Mouse (Mus musculus): ENCODE measurements around the gene Ercc4.
A peak's percentile ranks its signal among the peaks of the same experiment; 100 is the strongest.

The Ercc4 gene

DNA sequence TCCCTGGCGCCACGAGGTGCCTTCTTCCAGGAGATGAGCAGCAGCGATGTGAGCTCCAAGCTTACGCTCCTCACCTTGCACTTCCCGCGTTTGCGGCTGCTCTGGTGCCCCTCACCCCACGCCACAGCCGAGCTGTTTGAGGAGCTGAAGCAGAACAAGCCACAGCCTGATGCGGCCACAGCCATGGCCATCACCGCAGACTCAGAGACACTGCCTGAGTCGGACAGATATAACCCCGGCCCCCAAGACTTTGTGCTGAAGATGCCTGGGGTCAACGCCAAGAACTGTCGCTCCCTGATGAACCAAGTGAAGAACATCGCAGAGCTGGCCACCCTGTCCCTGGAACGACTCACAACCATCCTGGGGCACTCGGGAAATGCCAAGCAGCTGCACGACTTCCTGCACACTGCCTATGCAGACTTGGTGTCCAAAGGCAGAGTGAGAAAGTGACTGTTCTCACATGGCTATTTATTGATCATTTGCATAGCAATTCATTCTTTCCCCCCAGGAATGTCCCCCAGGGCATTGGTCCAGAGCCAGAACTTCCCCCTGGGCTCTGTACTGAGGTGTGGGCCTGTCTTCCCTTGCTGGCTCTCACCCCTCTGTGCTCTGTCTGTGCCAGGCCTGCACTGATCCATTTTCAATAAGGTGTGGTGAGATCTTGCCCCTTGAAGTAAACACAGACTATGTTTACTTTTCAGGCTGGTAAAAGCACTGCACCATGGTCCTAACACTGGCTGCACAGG lies 38.5 kb downstream of the Ercc4 start:
- DNase-seq (ENCODE audit: low read depth, low spot score) = no peak

- DNase-seq (ENCODE audit: low read depth, low spot score) = no peak
Observed at GRCm38 (mm10) chr16:13149950-13150349, 40.5 kb downstream of the Ercc4 start.

DNA sequence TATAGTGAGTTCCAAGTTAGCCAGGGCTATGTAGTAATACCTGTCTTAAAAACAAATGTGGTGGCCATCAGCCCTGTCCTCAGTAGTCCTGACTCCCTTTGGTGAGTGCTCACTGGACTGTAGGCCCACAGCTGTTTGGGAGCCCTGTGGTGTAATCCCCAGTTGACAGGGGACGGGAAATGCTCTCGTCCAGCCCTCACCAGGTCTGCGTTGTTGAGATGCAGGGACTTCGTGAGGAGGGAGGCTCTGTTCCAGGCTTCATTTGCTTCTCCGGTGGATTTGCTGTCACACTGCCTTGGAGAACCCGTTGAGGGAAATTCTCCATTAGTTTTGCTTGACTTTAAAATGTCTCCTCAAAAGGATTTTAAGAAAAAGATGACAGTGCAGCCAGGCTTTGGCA lies 41.3 kb downstream of the Ercc4 start:
- DNase-seq (ENCODE audit: low read depth, low spot score) = no peak

GRCm38 (mm10) chr16:13152475-13152874 lies 43.0 kb downstream of the Ercc4 start:
- no peak for DNase-seq (ENCODE audit: low read depth, low spot score)

DNA sequence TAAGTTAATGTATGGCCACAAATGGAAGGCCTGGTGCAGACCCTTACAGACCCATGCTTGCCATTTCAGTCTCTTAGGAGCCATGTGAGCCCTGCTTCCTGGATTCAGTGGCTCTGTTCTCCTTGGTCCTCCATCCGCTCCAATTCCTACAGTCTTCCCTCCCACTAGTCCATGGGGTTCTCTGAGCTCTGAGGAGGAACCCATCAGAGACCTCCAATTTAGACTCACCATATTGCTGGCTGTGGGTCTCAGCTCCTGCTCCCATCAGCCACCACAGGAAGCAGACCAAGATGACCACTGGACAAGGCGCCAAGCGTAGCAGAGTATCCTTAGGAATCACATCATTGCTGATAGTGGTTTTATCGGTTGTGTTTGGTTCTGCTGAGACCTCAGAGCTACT lies 43.7 kb downstream of the Ercc4 start:
- no peak for DNase-seq (ENCODE audit: low read depth, low spot score)

GRCm38 (mm10) chr16:13154352-13154751 lies 44.9 kb downstream of the Ercc4 start:
- no peak for DNase-seq (ENCODE audit: low read depth, low spot score)

DNA sequence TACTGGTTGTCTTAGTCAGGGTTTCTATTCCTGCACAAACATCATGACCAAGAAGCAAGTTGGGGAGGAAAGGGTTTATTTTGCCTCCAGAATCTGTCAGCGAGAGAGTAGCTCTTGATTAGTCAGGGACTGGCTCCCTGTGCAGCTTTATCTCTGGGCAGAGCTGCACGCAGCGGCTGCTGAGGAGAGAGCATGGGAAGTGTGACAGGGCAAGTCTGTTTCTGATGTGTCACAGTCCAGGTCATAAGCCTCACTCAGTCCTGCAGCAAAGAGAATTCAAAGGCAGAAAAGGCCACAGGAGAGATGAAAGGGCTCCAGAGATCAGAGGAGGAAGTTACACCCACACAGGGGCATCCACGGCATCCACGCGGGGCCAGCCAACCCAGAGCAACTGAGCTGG lies 47.8 kb downstream of the Ercc4 start:
- DNase-seq (ENCODE audit: low read depth, low spot score) = no peak

GRCm38 (mm10) chr16:13158153-13158670 lies 48.7 kb downstream of the Ercc4 start:
- DNase-seq (ENCODE audit: low read depth, low spot score) = no peak

GRCm38 (mm10) chr16:13158906-13159889 lies 49.7 kb downstream of the Ercc4 start:
- DNase-seq (ENCODE audit: low read depth, low spot score) = peak; percentile 90

DNA sequence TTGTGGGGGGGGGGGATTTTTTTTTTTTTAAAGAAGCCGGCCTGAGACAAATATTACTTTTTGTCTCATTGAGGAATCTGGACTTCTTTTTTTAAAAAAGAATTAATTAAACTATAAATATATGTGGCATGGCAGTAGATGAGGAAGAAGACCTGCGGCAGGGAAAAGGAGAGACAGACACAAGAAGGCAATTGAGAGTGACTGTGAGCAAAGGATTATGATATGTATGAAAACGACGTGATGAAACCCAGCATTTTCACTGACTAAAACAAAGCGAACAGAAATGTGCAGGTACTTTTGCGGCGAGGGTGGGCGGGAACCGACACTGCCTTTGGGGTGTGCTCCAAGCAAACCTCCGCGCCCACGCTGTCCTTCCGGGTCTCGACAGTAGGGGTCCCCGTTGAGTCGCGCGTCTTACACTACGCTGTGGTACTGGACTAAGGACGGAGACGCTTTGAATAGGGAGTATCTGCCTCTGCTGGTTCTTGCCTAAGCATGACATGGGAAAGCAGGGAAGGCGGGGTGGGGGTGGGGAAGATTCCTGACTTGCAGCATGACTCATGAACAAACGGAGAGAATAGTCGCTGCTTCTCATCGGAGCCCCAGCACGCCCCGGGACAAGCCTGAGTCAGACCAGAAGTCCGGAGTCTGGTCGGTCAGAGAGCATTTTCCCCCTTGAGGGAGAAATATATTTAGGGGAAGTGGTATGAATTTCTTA lies 50.6 kb downstream of the Ercc4 start:
- peak; percentile 96 for DNase-seq (ENCODE audit: low read depth, low spot score)

DNA sequence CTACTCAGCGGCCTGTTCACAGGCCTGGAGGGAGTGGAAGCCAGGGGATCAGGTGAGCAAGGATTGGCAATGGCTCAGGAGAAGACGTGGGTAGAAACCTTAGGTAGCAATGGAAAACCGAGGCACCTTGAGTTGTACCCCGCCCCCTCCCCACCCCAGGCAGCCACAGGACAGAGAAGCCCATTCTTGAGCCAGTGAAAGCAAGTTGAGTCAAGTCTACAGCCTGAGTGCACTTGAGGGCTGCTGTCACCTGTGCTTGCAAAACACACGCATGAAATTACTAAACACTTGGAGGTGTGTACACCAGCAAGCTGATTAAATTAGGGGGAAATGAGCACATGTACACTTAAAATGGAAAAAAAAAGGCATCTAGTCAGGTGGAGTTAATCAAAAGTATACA lies 52.0 kb downstream of the Ercc4 start:
- no peak for DNase-seq (ENCODE audit: low read depth, low spot score)

DNA sequence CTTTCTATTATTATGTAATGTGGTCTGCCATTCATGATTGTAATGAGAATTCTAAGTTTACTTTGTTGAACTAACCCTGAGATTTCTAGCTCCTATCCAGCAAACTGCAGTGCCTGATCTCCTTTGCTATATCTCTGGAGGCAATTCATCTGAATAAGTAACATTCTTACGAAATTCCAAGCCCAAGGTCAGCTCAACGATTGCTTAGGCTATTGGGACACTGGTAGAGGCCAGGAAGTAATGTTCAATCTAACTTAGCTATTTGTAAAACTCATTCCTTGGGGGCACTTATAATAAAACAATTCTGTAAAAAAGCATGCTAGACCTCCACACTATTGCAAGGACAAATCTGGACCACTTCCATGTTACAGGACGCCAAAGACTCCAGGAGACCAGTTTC lies 58.2 kb downstream of the Ercc4 start:
- DNase-seq (ENCODE audit: low read depth, low spot score) = no peak

DNA sequence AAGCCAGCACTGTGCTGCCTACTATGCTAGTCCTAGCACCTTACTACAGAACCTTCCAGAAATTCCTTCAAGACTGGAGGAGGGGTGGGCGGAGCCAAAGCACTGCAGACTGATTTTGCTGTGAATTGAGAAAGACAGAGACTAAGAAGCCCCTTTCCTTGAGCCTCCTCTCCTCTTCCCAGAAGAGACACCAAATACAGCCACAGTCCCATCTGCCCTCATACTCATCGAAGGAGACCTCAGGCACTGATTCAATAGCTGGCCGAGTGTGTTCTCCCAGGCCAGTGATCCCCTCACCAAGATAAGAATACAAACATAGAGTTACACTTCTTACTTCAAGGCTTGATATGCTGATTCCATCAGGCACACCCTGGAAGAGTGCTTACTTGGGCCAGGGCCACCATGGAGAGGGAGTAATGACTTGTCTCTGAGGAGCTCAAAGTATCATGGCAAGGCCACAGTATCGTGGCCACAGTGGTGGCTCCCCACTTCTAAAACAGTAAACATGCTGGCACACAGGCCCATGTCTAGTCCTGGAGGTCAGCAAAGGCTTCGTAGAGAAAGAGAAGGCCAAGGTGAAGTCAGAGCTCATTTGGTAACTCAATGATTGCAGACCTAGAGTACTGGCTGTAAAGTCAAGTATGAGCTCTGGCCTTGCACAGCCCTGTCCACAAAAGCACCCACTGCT lies 63.7 kb downstream of the Ercc4 start:
- DNase-seq (ENCODE audit: low read depth, low spot score) = no peak

DNA sequence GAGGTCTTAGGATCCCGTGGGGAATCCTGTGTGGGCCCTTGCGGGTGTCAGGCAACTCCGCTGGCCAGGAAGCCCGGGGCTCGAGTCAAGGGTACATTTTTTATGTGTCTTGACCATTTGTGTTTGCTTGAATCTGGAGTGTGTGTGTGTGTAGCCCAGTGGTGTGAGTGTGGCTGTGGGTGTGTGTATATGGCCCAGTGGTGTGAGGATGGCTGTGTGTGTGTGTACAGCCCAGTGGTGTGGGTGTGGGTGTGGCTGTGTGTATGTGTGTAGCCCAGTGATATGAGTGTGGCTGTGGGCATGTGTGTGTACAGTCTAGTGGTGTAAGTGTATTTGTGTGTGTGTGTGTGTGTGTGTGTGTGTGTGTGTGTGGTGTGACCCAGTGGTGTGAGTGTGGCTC lies 73.0 kb downstream of the Ercc4 start:
- DNase-seq (ENCODE audit: low read depth, low spot score) = no peak

- DNase-seq (ENCODE audit: low read depth, low spot score) = no peak
Observed at GRCm38 (mm10) chr16:13183182-13183742, 73.8 kb downstream of the Ercc4 start.

- no peak for DNase-seq (ENCODE audit: low read depth, low spot score)
Observed at GRCm38 (mm10) chr16:13184381-13184780, 74.9 kb downstream of the Ercc4 start.

GRCm38 (mm10) chr16:13189430-13190107 lies 80.1 kb downstream of the Ercc4 start:
- DNase-seq (ENCODE audit: low read depth, low spot score) = no peak

DNA sequence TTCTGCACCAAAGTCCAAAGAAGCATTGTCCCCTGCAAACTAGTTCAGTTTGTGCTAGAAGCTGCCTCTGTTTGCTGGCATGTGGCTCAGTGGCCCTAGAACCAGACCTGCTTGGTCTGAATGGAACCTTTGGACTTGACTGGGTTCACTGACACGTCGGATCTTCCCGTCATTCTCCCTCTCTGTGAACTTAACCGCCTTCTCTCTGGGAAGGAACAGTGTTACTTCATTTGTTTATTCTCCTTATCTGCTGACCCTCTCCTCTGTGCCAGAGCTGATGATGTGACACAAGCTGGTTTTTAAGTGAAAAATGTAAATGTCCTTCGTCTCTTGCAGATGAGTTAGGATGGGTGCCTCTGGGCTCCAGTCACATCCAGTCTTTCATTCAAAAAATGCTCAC lies 81.0 kb downstream of the Ercc4 start:
- no peak for DNase-seq (ENCODE audit: low read depth, low spot score)

DNA sequence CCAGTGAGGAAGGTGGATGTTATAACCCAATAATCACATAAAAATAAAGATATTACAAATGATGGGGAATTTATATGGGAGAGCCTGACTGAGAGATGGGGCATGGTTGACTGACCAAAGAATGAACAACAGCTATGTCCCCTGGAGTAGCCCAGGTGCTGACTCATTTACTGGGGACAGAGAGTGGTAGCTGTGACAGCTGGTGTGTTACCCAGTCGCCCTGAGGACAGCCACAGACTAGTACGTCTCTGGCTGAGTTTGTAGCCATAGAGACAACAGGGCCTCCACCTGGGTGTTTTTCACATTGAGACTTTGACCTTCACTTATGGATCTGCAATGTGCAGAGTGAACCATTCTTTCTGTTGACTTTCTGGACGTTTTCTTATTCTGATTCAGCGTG lies 81.7 kb downstream of the Ercc4 start:
- DNase-seq (ENCODE audit: low read depth, low spot score) = no peak

DNA sequence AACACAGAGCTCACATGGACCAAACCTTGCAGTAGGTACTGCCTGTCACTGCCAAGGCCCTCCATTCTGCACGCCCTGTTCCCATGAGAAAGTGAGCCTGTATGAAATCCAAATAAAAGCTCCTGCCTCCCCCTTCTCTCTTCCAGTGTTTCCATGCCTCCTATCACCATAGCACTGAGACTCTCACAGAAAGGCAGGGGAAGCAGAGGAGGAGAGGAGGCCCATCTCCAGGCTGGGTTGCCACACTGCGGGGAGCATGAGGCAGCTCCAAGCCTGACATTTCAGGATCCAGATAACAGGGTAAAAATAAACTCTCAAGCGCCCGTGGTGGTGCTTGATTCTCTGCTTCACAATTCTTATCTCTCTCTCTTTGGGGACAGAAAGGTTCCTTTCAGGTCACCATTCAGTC lies 84.2 kb downstream of the Ercc4 start:
- DNase-seq (ENCODE audit: low read depth, low spot score) = peak; percentile 84

Measured in telencephalon, adult 2 months (tissue).